Mouse (Mus musculus) testis, postnatal 10 days (tissue): ENCODE data around the gene Epn2.

Source experiments
- DNase-seq: peaks from one replicate; pipeline ENCODE4 v3.0.0; 2021; ENCODE audit warnings: low spot score

Gene Epn2

DNA sequence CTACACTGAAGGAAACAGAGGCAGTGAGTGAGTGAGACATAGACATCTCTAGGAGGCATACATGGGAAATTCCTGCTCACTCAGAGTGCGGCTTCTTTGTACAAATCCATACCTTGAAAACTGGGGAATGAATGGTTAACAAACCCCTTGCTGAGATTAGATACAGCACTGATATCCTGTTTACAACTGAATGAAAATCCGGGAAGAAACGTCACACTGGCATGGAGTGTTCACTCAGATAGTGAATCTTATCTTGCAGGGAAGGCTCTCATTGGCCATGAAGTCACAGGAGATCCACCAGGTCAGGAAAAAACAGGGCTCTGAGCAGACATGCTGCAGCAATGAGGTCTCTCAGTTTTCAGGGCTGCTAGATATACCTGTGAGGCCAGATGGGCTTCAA lies 42.5 kb downstream of the Epn2 start:
- no peak for DNase-seq

DNA sequence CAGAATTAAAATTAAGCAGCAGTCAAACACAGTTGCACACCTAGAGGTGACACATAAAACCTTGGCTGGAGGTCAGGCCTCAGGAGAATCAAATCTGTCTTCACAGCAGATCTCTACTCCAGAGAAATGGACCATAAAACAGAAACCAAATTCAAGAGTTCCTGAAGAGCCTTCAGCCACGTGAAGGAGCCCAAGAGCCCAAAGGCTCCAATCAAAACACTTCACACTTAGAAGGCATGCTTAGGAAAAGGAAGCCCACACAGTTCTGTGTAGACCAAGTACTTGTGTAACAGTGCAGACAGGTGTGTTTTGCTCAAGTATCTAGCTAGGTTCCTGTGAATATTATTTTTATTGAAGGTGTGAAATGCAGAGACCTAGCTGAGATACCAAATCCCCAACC lies 44.0 kb downstream of the Epn2 start:
- DNase-seq: no peak

DNA sequence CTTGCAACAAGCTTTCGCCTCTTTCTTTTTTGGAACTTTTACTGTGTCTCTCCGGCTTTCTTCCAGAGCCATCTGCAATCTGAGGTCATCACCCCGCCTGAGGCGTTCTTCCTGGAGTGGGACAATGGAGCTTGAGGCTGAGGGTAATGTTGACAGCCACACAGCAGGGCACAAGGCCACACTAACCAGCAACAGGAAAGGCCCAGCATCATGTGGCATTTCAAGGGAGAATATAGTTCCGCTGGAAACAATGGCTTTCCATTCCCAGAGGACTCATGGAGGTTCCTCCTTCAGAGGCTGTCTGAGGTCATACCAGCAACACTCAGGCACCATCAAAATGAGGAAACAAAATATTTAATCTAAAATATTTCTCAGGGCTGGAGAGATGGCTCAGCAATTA lies 45.9 kb downstream of the Epn2 start:
- no peak for DNase-seq

DNA sequence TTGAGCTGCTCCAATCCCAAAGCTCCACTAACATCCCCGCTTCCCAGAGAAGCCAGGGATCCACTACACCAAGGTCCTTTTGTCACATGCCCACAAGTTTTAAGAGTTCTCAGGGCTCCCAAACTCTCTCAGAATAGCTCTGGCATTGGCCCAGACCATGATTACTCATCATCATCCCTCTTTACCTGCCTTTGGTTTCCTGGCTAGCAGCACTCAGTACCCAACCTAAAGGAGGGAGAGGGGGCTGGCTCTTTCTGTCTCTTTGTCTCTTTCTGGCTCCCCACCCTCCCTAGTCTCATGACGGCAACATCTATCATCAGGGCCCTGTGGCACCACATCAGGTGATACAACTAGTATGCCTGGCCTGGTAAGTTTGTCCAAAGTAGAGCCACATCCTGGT lies 46.7 kb downstream of the Epn2 start:
- no peak for DNase-seq

DNA sequence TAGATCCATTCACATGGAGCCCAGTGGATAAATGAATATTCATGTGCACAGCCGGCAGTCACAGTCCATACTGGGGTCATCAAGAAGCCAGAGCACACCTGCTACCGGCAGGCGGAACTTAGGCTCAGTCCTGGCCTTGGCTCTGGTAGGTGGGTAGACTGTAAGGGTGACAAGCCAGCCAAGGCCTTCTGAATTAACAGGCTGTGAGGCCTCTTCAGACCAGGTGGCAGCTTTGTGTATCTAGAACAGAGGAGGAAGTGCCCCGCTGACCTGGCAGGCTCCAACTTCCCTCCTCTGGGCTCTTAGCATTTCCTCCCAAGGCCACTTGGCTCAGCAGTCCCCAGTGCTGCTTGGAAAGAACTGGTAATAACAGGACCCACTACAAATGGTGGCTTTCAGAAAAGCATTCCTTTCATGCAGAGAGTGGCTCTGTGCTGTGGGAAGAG lies 50.2 kb downstream of the Epn2 start:
- DNase-seq: no peak

DNA sequence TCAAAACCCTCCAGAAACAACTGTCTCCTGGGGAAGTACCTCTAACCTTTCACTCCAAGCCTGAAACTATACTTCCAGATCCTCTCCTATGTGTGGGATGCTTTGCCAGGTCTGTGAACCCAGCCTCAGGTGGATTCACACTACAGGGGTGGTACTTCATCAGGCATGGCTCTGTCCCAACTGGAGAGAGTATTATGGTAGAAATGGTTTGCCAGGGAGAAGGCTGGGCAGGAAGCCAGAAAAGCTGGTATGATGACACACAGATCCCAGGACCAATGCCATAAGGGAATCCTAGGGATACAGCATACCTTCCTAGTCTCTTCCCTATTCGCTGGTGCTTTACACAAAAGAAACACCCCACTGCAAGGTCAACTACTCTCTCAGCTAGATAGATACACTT lies 52.6 kb downstream of the Epn2 start:
- no peak for DNase-seq

DNA sequence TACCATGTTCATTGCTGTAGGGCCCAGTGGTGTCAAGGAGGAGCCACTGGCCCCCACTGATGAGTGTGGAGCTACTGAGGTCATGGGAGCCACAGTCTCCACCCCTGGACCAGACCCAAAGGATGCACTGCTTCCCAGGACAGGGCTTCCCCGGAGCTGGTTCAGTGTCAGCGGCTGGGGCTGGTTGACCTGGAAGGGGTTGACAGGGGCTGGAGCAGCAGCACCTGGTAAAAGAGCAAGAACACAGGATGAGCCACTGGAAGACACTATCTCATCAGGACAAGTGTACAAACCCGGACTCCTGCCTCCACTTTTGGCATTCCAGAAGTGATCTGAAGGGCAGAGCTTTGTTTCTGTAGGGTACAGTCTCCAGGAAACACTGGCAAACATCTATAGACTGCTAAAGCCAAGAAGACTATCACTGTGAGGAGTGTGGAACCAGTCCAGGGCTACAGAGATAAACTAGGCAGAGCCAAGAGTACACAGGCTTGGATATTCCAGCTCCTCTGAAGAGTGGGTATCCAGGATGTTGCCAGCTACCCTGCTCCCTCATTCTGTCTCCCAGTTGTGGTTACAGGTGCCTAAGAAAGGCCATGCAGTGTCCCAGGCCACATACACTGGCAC lies 59.9 kb downstream of the Epn2 start:
- DNase-seq: no peak

DNA sequence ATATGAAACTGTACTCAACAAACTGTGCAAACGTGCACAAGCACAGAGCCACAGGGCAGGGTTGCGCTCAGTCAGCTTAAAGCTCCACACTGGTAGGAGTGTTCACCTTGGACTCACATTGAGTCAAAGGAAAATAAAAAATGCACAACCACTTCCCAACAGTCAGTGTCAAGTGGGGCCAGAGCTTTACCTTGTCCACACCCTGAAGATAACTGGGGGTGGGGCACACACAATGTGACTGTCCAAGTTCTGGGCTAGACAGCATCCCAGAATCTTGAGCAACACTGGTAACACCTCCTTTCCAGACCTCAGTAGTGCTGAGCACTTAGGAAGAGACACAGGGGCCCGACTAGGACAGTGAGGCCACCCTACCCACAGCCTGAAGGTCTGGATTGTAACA lies 60.6 kb downstream of the Epn2 start:
- DNase-seq: no peak

DNA sequence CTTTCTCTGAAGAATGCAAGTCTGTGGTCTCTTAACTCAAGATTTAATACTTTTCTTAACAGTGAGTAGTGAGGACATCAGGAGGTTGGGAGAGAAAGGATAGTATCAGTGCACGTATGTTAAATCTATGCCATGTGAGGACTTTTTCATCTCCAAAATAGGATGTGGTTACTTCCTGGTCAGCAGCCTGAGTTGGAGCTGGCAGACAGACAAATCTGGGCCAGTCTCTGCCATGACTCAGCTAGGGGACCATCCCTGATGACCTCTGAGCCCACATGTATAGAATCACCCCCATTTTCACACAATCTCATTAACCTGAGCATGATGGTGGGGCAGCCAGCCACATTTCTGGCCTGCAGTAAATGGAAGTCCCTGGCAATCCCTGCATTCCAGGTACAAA lies 61.5 kb downstream of the Epn2 start:
- no peak for DNase-seq

DNA sequence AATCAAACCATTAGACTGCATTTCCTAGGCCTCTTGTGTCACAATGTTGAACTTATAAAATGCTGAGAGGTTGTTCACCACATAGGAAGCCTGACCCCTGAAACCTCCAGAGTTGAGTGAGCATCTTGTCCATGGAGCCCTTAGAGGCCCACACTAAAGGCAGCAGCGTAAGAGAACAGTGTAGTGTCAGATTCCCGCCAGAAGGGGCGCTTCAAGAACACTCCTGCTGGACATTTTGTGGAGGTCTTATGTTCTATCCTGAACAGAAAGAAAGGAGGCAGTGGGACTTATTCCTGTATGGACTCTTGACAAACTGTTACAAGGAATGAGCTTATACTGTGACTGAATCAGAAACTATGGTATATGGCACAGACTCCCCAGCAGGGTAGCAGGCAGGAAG lies 64.5 kb downstream of the Epn2 start:
- DNase-seq: peak; percentile 68

DNA sequence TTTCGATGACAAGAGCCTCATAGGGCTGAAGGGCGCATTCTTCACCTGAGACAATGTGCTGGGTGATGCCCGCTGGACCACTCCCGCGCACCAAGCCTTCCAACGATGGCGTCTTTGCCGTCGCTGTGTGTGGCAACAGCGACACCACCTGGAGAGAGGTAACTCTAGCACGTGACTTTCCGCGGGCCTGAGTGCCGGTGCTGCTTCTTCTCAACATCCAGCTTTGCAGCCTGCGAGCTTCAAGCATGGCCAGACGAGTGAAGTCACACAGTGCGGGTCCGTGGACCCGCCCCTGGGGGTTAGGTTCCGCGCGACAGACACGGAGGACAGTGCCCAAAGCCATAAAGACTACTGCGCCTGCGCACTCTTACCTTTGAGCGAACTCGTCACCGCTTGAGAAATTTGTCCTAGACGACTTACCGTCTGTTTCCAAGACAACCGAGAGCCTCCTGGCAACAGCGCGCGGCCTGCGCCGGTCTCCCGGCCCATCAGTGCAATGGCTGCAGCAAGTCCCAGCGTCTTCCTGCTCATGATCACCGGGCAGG lies 74.7 kb downstream of the Epn2 start, which contains the start of gene B9d1:
TSS of gene B9d1 (plus strand) at position 432 of the 545 bp plus-strand sequence.
- DNase-seq: peak; percentile 96

DNA sequence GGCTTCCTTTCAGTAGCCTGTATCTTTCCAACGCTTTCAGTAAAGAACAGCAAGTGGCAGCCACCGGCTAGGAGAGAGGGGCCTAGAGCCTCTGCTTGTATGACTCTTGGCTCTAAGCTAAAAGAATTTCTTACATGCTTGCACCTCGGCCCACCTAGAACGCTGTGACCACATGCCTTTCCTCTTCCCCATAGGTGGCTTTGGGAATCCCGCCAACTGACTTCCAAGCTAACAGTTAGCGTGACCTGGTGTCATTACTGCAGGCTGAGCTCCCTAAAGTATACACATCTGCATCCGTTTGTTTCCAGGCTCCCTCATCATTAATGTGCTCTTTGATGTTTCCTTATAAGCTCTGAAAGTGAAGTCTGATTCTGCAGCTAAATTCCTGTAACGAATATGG lies 75.6 kb downstream of the Epn2 start:
- DNase-seq: no peak

DNA sequence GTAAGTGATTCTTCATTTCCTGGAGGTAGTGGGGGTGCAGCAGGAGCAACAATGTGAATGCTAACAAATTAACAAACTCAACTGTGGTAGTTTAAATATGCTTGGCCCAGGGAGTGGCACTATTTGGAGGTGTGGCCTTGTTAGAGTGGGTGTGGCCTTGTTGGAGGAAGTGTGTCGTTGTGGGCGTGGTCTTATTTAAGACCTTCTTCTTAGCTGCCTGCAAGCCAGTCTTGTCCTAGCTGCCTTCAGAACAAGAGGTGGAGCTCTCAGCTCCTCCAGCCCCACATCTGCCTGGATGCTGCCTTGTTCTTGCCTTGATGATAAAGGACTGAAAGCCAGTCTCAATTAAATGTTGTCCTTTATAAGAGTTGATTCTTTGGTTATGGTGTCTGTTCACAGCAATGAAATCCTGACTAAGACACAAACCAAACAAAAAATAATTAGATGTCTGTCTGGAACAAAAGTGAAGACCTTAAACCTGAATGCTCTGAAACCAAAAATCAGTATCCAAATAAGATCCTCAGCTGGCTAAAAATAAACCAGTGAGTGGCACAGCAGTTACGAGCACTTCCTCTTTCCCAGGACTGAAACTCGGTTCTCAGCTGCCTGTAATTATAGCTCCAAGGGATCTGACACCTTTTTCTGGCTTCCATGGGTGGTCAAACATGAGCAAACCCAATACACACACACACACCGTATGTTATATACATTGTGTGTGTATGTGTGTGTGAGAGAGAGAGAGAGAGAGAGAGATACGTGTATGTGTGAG lies 80.6 kb downstream of the Epn2 start:
- no peak for DNase-seq

DNA sequence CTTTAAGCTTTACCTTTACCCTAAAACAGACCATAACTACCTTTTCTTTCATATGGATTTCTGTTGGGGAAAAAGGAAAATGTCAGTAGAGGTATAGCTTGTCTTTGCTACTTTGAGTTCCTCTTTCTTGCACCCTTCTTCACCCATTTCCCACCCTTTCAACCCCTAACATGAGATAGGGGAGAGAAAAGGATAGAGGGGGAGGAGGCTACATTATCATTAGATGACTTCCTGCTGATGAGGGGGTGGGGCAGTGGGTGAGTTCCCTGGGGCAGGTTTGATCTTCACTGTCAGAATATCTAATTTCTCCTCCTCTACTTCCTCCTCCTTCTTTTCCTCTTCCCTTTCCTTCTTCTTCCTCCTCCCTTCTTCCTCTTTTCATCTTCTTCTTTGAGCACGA lies 82.0 kb downstream of the Epn2 start:
- no peak for DNase-seq

DNA sequence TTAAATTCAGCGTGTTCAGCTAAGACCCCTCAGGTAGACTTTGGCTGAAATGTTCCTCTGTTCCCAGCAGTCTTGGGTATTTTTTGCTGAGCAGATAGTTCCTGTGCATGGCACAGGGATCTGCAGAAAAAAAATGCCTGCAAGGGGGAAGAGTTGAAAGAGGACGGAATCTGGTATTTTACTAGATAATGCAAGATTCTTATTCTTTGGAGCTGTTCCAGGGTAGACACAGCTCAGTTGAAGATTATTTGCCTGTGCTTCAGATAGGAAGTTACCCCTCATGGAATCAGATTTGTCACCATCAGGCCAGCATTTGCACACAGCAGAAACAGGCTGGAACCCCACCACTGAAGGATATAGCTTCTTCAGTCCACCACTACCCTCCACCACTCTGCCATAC lies 84.0 kb downstream of the Epn2 start:
- DNase-seq: no peak

DNA sequence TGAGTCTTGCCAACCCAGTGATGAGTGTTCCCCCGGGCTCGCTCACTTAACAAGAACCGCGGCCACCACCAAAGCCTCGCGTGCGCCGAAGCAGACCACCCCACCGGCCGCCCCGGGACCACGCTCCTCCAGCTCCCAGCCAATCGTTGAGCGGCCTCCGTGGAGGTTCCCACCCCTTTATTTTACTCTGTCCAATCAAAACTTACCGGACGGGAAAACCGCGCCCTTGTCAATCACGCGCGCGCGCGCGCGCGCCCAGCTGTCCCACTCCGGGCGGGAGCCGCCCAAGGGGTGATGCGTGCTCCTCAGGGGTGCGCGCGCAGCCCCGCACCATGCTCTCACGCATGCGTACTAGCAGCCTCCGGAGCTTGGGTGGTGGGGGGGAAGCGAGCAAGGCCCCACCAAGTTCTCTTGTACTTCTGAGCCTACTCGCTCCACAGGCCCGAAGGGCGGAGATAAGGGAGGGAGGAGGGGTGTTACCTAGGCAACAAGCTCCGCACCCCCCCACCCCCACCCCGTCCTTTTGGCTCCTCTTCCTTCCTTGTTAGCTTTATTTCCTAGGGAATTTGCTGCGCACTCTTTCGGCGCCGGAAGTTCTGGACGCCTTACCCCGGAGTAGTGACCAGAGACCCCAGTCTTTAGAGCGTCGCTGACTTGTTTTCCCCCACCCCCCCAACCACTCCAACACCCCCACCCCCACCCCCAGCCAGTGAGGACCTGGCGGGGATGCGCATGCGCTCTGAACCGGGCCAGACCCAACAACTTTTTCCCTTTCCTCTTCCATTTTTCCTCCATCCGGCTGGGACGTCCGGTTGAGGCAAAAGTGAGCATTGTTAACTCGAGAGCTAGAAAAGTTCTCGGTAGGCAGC lies 85.1 kb downstream of the Epn2 start, which contains the start of gene Mapk7:
TSS of gene Mapk7 (minus strand) at position 278 of the 869 bp plus-strand sequence.
- DNase-seq: peak; percentile 99

DNA sequence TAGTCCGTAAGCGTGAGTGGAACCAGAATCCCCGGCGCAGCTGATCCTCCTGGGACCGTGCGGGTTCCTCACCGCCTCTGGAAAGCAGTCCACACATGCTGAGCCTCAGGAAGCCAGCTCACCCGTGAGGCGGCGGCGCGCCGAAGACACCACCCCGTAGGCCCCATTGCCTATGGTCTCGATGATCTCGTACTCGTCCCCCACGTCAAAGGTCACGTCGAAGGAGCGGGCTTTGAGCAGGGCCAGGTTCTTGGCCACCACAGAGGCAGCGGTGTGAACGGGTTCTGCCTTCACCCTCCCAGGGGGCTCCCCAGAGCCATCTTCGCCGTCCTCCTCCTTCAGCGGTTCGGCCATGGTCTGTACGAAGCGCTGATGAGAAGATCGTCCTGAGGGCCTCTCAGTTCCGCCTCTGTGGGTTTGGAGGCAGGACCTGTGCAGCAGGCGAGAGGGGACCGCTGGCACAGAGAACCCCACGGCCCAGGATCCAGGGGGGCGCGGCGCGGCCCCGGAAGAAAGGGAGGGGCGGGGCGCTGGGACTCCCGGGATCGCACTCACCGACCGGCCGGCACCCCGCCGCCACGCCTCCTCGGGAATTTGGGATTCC lies 85.9 kb downstream of the Epn2 start:
- peak; percentile 65 for DNase-seq

DNA sequence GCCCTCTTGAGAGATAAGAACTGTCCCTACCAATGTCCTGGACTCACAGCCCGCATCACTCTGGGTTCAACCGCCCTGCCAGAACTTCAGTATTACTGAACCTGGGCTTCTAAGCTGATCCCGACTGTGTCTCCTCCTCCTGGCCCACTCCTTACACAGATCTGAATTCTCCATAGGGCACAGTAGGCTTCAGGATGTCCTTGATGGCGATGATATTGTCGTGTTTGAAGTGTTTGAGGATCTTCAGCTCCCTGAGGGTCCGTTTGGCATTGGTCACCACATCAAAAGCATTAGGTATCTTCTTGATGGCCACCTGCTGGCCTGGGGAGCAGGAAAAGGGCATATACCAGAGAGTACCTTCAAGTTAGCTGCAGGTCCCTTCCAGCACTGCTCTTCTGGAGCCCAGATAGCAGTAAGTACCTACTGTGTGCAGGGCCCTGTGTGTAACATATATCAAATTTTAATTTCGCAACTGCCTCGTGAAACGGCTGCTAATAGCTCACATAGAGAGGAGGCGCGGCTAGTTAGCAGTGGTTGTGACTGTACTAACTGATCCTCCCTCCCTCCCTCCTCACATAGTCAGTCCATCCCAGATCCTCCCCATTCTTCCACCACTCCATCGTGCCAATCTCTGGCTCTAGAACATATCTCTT lies 86.6 kb downstream of the Epn2 start:
- no peak for DNase-seq

DNA sequence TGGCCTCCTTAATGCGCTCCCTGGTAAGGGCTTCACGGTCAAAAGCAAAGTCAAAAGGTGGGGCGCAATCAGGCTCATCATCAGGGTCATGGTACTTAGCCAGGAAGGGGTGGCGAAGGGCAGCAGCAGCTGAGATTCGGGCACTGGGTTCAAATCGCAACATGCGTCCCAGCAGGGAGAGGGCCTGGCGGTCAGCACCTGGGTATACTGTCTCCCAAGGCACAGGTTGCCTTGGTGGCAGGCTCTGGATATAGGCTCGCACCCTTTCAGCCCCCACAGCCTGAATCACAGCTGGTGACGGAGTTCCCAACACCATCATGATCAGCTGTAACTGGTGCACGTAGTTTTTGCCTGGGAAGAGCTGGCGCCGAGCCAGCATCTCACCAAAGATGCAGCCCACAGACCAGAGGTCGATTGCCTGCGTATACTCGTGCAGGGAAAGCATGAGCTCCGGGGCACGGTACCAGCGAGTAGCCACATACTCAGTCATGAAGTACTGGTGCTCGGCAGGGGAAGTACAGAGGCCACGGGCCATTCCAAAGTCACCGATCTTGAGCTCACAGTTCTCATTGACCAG lies 88.5 kb downstream of the Epn2 start:
- DNase-seq: no peak

DNA sequence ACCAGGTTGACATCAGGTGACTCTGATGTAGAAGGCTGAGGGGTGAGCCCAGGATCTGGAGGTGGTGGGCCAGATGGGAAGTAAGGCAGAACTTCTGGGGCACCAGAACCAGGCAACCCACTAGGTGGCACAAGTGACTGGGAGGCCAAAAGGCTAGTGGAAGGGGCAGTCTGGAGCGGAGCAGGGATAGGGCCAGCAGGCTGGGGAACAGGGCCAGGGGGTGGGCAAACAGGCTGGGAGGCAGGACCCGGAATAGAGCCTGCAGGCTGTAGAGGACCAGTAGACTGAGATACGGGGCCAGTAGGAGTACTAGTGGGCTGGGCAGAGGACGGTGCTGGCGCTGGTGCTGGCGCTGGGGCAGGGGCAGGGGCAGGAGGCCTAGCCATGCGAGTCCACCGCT lies 89.6 kb downstream of the Epn2 start:
- DNase-seq: no peak

DNA sequence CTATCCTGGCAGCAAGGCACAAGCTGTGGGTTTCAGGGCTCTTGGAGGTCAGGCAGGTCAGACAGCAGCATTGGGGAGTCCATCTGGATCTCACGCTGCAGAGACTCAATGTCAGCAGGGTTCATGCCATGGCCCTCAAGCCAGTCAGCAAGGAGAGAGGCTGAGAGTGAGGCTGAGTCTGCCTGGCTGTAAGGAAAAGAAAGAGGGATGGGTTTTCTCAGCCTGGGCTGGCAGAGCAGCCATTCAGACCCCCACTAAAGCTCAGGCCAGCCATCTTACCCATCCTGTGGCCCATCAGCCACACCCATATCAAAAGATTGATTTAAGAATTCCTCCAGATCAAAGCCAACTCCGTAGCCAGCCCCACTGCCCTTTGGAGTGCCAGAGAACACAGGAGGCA lies 90.4 kb downstream of the Epn2 start:
- no peak for DNase-seq
